Mouse (Mus musculus): Measurements from ENCODE around the gene Olfr71.

GRCm38 (mm10) chr4:43678541-43678940, 31.5 kb downstream of the Olfr71 start:
- TF ChIP-seq POLR2A (IDR thresholded peaks at IDR 0.05; ENCODE audit: low read depth, low read length) = no peak
- no peak for TF ChIP-seq CTCF (IDR thresholded peaks at IDR 0.05; ENCODE audit: extremely low read depth, insufficient read length, insufficient replicate concordance, low read depth, low read length)

Measured in small intestine, adult 2 months (tissue).